Mouse (Mus musculus) neural tube, embryonic 10.5 days (tissue): ENCODE results near the gene Adamts1.

Source experiments
- DNase-seq: peaks from one replicate; pipeline ENCODE4 v3.0.0-alpha.2; 2017; ENCODE audit warnings: low spot score; ENCODE audit errors: extremely low spot score

Adamts1 gene

DNA sequence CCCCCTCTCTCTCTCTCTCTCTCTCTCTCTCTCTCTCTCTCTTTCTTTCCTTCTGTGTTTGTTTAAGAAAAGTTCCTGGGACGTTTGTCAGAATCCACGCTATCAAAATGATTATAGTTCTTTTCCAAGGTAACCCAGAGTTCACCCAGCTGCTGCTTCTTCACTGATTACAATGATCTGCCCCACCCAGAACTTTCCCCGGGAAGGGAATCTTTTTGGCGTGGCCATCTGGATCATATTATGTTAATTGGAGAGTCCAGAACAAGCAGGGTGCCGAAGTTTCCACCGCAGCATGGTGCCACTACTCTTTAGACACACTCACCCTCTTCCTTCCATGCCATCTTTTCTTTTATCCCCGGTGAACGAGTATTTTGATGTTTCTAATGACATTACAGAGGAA is 37.2 kb downstream of the Adamts1 start:
- no peak for DNase-seq

- DNase-seq = no peak
Measured at GRCm38 (mm10) chr16:85765167-85765566, 37.7 kb downstream of the Adamts1 start.

DNA sequence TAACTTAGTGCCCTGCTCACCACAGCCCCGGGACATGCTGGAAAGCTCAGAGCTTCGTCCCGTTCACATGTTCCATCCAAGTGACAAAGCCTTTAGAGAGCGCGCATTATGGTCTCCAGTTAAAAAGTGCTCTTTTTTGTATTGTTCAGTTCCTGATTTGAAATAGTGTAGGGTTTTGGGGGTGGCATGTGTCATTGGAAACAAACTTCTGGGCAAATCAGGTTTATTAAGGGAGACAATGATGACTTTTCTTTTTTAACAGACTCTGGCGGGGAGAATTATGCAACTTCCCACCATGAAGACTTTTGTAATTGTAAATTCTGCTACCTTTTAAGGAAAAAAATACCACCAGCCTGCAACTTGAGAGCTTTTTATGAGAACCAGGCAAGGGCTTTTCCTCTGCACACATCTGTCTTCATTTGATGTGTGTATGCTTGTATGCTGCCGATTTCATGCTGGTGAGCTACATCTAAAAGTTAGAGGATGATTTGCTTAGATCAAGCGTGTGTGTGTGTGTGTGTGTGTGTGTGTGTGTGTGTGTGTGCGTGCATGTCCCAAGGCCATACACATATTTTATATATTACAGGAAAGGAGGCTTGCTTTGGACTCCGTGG is 40.8 kb downstream of the Adamts1 start:
- no peak for DNase-seq

DNA sequence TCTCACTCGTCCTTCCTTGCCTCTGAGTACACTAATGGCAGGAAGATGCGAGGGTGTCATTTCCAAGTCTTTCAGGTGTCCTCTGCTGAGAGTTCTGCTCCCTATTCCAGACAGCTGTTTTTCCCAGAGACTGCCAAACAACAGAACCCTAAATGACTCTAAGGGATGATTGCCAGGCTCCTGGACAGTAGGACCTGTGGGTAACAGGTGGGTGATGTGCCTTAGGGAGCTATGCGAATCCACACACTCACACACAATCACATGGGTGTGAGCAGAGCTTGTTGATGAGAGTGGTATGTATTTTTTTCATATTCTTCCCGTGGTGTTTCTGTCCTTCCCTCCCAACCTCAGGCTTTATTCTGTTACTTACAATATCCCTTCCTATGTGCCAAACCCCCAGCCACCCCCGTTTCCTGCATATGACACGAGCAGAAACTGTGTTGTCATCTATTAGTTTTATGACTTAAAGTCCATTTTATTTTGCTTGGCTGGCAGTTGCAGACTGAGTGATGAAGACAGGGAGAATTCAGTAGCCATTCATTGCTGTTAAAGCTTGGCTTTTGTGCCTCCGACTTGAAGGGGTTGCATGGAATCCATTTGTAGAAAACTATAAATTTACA is 41.8 kb downstream of the Adamts1 start:
- no peak for DNase-seq

DNA sequence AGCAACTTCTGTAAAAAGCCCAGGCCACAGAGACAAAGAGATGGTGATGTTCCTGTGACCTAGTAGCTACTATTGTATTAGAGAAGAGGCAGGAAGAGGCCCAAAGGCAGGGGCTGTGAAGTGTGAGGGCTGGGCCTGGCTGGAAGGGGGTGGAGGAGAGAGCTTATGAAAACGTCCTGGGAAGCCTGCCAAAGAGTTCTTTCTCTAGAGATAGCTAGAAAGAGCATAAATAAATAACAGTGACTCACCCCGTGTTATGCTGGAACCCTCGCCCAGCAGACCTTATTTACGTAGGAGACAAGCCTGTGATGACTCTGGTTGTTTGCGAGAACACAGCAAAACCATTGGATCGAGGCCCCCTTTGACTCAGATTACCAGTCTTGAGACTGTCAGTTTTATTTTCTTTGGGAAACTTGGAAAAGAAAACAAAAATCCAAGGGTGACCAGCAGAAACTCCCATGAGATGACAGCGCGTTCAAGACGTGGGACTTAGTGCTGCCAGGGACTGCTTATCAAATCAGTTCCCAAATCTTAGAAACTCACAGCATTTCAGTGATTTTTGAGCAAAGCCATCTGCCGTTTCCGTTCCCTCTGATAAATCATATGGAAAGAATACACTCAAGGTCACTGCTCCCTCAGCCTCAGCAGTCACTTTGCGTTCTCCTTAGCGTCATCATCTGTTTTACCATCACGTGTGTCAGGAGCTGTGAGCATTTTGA is 46.7 kb downstream of the Adamts1 start:
- DNase-seq = no peak

DNA sequence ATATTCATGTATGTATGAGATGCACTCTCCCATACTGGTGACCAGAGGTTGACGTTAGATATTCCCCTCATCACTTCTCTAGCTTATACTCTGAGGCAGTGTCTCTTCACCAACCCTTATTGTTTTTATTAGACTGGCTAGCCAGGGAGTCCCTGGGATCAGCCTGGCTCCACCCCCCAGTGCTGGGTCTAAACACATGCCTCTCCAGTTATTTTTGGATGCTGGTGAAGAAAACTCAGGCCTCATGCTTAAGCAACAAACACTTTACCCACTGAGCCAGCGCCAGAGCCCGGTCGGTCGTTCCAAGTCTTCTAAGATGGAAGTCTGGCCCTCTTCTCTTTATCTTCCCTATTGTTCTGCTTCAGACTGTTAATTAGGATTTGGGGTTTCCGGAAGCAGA is 53.6 kb downstream of the Adamts1 start:
- DNase-seq = no peak

GRCm38 (mm10) chr16:85747589-85748360 is 55.1 kb downstream of the Adamts1 start:
- DNase-seq = no peak

DNA sequence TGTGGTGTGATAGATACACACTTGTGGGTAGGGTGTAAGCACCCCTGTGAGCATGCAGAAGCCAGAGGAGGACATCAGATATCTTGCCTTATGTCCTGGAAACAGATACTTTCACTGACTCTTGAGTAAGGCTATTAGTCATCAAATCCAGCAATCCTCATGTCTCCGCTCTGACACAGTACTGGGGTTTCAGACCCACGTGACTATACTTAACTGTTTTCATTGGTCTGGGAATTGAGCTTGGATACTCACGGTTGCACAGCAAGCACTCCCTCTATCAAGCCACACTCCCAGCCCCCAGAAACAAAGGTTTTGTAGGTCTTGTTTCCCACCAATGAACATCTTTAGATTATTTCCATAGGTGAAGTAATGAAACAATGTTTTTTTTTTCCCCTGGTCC is 56.5 kb downstream of the Adamts1 start:
- no peak for DNase-seq
